Mouse (Mus musculus) lung, postnatal 0 days (tissue): ENCODE measurements around the gene Lhx1.

ENCODE experiments used
- CTCF ChIP-seq: IDR thresholded peaks from 2 replicates; pipeline ENCODE4 v1.5.1; 2016; ENCODE audit warnings: antibody characterized with exemption, mild to moderate bottlenecking
- EP300 ChIP-seq: IDR thresholded peaks from 2 replicates; pipeline ENCODE4 v1.6.1; 2016; ENCODE audit warnings: antibody characterized with exemption, mild to moderate bottlenecking, control low read depth

DNA sequence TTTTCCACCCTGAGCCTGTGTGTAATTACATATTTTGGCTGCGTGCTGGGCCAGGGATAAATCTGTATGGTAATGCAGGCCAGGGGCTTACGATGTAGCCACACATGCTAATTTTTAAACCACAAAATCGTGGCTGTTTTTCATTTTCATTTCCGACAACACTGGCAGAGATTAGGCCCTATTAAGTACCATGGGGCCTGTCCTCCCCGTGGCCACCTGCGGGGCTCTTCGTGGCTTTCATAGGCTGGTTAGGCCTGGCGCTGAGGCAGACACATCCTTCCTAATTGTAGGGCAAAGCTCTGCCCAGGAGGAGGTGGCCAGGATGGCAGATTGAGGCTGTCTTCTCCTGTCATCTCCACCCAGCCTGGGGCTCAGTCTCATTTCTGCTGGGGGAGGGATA, 48.3 kb upstream of the Lhx1 start:
- no peak for TF ChIP-seq EP300
- no peak for TF ChIP-seq CTCF
